Mouse (Mus musculus): ENCODE measurements around the gene Adh4.
A peak's percentile ranks its signal among the peaks of the same experiment; 100 is the strongest.
"Not testable (repeated sequence)": the region's sequence is repeated elsewhere in the genome, so short reads cannot be mapped to it uniquely, and the experiment has no call there.

Gene Adh4

DNA sequence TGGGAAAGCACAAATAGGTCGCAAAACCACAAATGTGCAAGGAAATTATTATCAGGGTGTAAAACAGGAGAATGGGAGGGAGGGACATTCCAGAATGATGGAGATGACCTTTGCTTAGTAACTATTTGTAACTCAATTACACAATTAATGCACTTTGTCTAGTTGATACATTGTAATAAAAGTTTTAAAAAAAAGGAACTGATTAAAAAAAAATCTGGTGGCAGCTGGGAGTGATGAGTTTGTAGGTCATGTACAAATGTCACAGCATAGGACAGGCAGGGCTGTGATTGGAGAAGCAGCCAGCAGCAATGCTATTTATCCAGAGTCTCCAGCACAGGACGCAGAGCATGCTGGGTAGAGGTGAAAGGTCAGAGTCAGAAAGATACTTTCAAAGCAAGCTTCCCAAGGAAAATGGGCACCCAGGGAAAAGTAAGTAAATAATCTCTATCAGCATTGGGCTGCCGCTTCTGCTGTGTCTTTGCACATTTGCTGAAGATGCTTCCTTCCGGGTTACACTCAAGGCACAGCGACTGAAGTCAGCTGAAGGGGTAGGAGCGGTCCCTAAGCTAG lies at the start of gene Adh4:
TSS of gene Adh4 (plus strand) at position 346 of the 570 bp plus-strand sequence.
- no peak for DNase-seq (ENCODE audit: low read depth)

DNA sequence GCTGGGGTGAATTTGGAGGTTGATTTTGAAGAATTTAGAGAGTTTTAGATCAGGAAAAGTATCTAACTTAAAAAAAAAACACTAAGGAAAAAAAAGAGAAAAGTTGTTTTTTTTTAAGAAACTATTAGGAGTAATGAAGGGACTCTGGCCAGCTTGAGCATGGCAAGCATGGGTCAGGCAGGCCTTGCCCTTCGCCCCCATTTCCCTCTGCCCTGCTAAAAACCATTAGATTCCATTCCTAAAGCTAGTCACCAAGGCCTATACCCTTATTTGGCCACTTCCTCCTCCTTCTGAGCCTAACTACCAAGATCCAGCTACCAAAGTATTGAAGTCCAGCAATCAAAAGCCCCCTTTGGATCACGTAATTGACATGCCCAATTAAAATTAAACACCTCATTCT lies 49.1 kb upstream of the Adh4 start:
- DNase-seq (ENCODE audit: low read depth): no peak

DNA sequence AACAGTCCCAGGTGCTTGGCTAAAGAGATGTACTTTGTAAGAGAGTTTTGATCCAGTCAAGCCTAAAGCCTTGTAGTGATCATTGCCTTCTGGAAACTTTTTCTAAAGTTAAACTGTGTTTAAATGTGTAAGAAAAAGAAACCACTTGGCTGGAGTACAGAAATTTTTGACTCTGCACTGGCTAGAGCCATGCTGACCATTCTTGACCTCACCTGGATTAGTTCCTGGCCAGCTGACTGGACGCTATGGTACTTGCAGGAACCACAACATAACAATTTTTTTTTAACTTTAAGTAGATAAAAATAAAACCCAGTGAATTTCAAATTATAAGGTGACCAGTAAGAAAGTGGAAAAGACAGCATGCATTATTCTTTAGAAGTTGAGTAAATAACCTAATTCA lies 45.7 kb upstream of the Adh4 start:
- DNase-seq (ENCODE audit: low read depth): no peak

DNA sequence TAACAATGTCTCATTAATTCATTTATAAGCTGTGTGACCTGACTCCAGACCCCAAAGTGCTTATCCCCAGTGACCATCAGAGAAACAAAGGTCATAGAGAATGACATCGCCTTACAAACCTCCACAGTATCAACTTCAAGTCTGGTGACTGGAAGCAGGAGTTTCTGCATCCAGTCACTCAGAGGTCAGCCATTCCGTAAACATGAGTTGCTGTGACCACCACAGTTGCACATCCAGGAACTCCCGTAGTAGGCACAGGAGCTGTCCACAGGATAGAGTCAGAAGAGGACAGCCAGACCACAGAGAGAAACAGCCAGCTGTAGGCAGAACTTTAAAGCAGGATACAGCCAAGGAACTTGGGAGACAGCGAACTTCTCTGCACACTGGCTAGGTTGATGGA lies 45.0 kb upstream of the Adh4 start:
- not testable (repeated sequence) for DNase-seq (ENCODE audit: low read depth)

DNA sequence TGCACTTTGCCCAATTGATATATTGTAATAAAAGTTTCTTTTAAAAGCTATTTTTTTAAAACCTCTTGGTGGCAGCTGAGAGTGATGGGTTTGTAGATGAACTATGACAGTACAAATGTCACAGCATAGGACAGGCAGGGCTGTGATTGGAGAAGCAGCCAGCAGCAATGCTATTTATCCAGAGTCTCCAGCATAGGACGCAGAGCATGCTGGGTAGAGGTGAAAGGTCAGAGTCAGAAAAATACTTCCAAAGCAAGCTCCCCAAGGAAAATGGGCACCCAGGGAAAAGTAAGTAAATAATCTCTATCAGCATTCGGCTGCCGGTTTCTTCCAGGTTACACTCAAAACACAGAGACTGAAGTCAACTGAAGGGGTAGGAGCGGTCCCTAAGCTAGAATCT lies 41.3 kb upstream of the Adh4 start:
- DNase-seq (ENCODE audit: low read depth): no peak

DNA sequence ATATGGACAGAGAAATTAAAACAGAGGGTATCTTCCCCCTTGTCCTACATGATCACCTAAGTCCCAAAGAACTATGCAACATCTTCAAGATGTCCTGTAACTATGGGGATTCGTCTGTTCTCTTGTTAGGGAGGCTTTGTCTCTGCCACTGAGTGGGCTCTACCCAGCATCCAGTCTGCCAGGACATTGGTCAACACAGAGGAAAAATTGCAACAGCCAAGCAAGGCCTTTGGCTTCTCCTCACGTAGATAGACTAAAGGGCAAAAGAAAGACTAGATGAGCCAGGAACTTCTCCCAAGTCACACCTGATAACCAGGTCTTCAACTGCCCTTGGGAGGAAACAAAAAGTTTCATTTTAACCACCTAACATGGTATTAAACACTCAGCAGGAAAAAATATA lies 40.1 kb upstream of the Adh4 start:
- DNase-seq (ENCODE audit: low read depth): no peak

DNA sequence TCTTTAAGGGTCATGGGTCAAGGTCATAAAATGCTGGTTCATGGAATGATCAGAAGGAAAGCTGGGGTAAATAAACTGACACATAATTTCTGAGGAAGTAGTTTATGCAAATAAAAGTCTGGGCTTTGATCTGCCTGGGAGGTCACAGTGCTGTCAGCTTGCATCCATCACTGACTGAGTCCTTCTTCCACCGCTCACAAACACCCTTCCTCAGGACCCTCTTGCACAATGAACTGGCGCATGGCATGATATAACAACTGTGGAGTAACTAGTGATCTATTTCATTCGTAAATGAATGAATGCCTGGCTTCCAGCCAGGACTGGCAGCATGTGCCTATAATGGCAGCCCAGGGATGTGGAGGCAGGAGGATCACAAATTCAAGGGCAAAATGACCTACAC lies 34.1 kb upstream of the Adh4 start:
- DNase-seq (ENCODE audit: low read depth): no peak

DNA sequence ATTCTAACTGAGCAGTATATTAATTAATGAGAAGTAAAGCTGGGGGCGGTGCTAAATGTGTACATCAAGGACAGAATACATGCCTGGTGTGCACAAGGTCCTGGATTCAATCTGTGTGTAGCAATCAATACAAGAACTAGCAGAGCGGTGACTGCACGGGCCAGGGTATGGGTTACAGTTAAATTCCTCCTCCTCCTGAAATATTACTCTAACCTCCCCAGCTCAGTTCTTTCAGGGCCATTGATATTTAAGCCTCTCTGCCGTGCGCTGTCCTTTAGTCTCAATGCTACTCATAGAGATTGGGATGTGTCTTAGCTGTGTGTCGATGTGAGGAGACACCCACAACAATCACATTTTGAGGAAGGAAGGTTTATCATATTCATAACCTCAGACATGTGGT lies 28.1 kb upstream of the Adh4 start:
- no peak for DNase-seq (ENCODE audit: low read depth)

DNA sequence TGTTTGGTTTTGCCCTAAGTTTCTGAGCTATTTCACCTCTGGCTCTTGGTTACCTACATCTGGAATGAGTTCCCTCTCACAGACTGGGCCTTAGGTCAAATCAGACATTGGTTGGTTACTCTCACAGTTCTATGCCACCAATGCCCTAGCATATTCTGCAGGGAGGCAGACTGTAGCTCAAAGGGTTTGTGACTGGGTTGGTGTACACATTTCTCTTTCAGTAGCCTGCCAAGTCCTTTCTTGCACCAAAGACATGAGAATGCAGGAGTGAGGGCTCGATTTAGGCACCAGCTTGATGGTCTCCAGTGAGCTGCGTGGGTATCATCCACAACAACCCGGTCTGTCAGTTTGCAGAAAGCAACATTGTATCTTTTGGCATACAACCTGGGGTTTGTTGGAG lies 10.4 kb upstream of the Adh4 start:
- no peak for DNase-seq (ENCODE audit: low read depth)

DNA sequence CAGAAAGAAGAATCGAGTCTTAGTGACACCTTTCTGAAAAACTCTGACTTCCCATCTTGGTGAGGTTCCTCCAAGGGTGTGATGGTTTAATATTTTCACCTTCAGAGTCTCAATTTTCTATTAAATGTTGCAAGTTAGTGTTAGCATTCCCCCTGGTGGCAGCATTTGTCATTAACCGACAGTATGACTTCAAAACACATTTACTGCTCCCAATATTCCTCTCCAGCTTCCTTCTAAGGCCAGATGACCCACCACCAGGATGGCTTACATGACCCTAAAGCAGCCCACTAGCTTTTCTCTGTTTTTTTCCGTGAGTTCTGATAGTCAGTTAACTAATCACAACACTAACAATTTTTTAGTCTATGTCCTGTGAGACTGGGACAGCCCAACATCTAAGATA lies 9.9 kb upstream of the Adh4 start:
- DNase-seq (ENCODE audit: low read depth): peak; percentile 55

DNA sequence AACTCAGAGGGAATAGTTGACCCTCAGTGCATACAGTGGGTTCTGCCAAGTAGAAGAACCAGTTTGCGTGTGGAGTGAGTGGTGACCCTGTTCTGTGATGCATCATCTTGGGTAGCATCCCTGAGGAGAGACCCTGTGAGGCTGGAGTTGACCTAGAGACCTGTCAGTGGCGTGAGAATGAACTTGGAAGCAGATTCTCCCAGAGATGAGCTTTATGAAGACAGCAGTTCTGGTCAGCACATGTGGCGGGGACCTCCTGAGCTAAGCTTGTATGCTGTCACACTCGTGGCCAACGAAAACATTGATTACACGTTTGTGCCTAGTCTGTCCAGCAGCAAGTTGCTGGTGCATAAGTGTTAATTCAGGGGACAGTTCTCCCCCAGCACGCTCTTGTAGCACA lies 9.4 kb upstream of the Adh4 start:
- no peak for DNase-seq (ENCODE audit: low read depth)

DNA sequence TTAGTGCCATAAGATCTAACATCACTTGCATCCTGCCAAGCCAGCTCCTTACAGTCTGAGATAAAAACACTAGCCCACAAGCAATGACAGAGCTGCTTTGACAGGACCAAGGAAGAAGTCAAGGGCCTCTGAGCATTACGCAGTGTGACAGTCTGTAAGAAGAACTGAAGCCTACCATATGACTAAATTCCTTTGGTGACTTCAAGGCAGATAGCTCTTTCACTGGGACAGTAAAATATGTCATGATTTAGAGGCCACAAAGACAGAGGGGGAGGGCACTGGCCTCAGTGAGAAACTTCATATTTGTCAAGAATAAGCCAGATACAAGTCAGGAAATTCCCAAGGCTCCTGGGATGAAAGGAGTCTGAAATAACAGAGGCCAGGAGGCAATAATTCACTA lies 7.3 kb upstream of the Adh4 start:
- DNase-seq (ENCODE audit: low read depth): no peak

DNA sequence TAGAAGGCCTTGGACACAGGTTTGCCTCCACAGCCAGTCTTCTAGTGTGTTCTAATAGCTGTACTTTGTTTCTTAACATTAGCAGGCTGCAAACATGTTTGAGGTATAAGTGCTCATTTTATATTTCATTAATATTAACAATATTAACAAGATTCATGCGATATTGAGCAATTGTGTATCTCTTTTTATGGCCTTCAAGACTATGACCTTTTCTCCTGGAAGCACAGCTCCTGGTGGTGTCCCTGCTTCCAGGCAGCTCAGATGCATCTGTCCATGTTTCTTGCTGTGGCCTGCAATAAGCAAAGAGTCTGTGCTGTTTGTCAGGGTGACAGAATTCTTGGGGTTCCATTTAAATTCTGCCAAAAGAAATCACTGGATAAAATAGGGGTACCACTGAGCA lies 5.7 kb upstream of the Adh4 start:
- DNase-seq (ENCODE audit: low read depth): no peak

DNA sequence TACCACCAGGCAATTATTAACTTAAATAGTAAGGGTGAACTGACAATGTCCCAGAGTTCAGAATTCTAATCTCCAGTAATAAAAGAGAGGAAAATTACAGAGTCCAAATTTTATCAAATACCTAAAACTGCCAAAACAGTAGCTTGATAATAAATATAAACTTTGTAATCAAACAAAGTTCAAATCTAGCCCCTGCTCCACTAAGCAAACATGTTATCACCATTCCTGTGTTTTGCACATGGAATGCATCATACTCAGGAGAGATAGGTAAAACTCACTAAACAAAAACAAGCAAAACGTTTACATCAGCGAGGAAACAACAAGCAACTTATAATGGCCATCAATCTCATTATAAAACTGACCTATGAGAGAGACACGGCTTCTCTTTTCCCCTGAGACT lies 5.1 kb upstream of the Adh4 start:
- no peak for DNase-seq (ENCODE audit: low read depth)

DNA sequence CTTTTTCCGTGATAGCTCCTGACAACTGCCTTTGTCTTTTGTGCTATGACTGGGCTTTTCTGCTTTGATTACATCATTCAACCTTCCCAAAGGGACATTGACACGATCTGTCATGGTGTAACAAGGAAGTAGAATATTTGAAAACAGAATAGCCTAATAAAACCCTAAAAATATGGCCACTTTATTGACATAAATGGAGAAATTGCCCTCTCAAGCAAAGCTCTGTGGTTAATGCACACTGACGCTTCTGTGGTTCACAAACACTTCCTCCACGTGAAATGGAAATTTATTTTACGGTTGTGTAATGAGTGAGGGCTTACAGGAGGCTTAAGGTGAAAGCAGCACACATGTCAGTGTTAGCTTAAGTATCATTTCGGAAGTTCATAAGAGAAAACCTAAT lies 4.1 kb downstream of the Adh4 start:
- DNase-seq (ENCODE audit: low read depth): peak; percentile 65

DNA sequence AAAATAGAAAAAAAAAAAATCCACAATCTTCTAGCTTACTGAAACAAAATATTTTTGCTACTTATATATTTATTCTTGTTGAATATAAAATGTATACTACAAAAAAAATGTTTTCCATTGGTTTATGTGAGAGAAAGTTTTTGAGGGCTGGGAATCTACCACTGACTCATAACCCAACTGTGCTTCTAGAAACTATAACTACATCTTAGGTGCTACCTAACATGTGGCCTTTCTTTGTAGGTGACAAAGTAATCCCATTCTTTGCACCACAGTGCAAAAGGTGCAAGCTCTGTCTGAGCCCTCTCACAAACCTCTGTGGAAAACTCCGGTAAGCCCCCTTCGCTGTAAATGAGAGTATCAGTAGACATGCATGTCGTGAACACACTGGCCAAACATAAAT lies 5.1 kb downstream of the Adh4 start:
- DNase-seq (ENCODE audit: low read depth): no peak

DNA sequence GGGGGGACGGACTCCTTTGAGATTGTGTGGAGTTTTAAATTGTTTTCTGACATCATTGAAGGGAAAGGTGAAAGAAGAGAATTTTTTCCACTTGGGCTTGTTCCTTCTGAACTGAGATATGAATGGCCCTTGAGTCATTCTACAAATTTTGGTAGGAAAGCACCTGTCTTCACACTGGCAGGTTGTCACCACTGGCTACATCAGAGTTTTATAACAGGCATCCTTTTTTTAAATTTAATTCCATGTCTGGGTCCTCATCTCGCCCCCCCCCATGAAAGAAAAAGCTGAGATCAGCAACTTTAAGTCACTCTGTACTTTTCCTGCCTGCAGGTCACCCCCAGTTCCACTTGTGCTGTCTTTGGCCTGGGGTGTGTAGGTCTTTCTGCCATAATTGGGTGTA lies 8.4 kb downstream of the Adh4 start:
- DNase-seq (ENCODE audit: low read depth): no peak

DNA sequence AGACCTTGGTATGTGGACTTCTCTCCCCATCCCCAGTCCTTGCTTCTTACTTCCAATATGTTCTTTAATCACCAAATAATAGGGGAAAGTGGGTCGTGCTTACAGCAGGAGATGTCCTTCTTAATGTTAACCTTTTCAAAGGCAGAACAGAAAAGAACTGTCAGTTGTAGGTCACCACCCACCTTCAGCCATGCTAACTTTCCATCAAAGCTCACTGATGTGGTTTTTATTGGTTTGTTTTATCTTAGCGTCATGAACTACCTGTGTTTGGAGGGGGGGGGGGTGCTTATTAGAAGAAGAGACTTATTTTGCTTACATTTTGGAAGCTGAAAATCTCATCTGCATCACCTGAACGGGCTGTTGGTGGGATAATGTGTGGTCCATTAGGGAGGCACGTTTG lies 9.0 kb downstream of the Adh4 start:
- DNase-seq (ENCODE audit: low read depth): no peak

DNA sequence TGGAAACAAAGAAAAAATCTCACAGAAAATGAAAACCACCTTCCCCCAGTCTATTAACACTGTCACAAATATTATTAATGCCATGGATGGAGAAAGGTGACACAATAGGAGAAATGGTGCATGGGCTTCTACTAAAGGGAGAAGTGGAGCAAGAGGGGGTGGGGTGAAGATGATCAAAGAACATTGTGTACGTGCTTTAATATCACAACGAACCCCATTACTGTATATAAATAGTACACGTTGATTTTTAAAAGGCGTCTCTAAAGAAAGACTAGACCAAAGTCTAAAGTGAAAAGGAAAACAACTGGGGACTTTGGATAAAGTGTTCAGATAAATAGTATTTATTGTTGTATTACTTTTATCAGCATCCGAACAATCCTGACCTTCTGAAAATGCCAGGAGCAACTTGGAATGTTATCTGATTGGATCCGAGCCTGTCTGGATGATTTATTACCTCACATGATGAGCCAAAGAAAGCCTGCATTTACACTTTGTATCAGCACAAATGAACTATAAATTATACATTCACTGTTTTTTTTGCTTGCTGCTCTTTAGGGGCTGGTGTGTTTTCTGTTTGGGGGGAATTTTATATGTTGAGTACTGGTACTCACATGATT lies 15.2 kb downstream of the Adh4 start:
- no peak for DNase-seq (ENCODE audit: low read depth)

DNA sequence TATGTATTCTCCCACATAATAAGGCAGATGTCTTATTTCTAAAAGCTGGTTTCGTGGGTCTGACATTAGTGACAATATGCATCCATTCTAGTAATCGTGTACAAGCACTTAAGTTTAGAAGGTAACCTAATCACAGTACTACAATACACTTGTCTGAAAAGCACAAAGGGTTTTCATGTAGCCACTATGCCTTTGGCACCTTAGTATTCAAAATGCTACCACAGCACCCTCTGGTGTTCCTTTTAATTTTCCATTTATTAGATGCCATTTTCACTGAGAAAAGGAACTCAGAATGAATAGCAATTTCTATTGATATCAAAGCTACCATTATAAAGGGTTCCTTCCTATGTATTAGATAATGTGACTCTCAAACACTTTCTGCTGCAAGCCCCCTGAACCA lies 16.6 kb downstream of the Adh4 start:
- peak; percentile 61 for DNase-seq (ENCODE audit: low read depth)

DNA sequence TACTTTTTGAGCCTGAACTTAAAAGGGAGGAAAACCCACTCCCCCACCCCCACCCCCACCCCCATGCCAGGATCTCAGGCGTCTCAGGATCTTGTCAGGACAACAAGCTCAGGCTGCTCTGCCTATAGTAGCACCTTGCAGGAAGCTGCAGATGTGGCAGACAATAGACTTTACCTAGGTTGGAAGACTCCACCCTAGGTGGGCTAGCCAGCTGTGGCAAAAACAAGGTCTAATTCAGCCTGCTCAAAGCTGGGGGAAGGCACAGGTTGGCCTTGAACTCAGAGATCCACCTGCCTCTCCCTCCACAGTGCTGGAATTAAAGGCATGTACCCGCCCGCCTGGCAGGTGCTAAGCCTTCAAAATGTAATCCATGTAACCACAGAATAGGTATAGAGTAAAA lies 23.4 kb downstream of the Adh4 start:
- no peak for DNase-seq (ENCODE audit: low read depth)

DNA sequence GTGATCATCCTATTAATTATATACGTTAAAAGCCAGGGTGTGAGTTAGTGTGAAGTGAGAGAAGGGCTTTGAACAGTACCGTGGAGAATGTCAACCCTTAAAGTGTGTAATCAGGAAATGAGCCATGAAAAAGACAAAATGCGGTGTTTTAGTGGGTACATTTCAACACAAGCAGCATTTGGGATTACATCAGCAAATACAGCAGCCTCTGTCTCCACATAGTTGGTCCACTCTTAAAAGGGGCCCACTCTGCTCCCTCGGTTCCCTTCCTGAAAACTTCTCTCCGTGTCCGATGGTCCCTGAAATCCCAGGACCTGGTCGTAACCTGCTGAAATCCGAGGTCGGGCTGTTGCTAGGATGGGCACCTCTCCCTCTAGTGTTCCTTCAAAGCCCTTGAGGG lies 26.9 kb downstream of the Adh4 start:
- peak; percentile 77 for DNase-seq (ENCODE audit: low read depth)

DNA sequence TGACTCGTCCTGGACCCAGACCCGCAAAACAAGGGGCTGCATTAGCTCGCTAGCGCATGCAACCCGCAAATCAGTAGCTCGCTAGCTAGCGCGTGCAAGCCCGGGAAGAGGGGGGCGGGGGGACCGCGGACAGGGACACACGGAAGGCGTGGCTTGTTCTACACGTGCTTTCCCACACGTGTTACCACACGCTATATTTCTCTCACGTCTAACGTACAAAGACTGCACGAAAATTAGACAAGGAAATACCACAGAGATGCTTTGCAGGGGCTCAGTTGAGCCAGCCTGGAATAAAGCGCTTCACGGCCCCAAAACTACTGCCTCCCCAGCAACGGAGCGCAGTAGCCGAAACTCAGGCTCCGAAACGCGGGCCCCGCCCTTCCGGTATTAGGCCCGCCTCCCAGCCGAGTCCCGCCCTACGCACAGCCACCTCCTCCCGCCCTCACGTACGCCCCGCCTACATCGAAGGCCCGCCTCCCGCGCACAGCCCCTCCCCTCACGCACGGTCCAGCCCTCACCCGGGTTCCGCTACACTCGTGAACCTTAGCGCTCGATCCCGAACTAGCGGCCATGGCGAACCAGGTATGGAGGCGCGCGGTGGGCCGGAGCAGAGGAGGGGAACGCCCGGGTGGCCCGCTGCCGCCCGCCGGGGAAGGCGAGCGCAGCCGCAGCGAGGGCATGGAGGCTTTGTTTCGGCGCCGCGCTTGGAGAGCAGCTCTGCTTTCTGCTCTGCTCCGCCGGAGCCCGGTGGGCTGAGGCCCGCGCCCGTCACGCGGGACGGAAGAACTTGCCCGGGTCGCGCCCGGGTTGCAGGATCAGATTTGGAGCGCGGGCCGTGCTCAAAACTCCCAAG lies 27.6 kb downstream of the Adh4 start, which contains the start of gene Adh5:
TSS of gene Adh5 (plus strand) at position 482 of the 853 bp plus-strand sequence.
- peak; percentile 96 for DNase-seq (ENCODE audit: low read depth)

DNA sequence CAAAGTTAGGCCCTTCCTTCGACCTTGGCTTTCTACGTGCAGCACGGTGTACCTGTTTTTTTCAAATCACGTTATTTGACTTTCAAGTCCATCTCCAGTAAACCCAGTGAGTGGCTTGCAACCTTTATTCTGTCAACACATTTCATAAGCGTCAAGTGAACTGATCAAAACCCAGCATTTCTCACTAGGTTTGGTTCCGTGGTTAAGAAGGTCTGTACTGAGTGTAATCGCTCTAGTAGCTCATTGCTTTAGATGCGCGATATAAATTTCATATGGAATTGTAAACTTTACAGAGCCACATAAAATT lies 28.2 kb downstream of the Adh4 start:
- DNase-seq (ENCODE audit: low read depth): no peak
